Comparison of ENCODE assay signal across 17 mouse cellular contexts in the genomic region with DNA sequence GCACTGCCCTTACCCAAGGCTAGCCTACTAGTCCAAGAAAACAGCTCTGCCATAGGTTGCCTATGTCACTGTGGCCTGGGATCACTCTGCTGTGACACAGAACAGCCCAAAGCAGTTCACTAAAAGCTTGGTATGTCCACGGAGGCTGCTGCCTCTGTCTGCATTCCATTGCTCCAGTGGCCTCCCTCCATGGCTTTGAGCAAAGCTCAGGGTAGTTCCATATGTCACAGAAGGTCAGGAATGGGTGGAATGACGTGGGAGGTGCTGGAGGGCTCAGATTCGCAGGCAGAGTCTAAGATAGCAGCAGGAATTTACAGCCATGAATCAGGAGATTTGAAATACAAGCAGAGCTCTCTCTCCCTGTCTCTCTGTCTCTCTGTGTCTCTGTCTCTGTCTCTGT.
DNase-seq lines count a peak whose midpoint lies in the region; ATAC-seq and TF ChIP-seq lines count a peak whose summit lies in the region.
"Had no signal": no experiment of that assay in that cellular context is flagged by ENCODE, and none has a peak within 500 bp of the region (broad histone marks: within the 10 kb centered on the region; RNA-seq: fewer than 3 reads in every experiment).

No protein-coding gene starts in this region.

- no peak for TF ChIP-seq CTCF in hindbrain, postnatal 0 days (IDR thresholded peaks at IDR 0.05; ENCODE audit: low read depth)

- peaks cover 4% of the 10 kb centered on the region; the same call in 1 of the 2 replicates for H3K9me3 ChIP-seq in heart, embryonic 14.5 days (ENCODE audit: control insufficient read depth, low read length)
- no peaks in the 10 kb centered on the region for H3K9me3 ChIP-seq in neural tube, embryonic 15.5 days (replicated peaks)
- peaks cover 10% of the 10 kb centered on the region for H3K9me3 ChIP-seq in heart, embryonic 16.5 days (replicated peaks; ENCODE audit: control insufficient read depth, low read length)
- H3K9me3 ChIP-seq in hindbrain, postnatal 0 days (ENCODE audit: low read length): peaks cover 3% of the 10 kb centered on the region; the same call in 1 of the 2 replicates
- H3K9me3 ChIP-seq: embryonic facial prominence, embryonic 13.5 days; forebrain, embryonic 15.5 days; G1E; liver, embryonic 13.5 days had no signal

- no peaks in the 10 kb centered on the region for H3K36me3 ChIP-seq in heart, embryonic 14.5 days (ENCODE audit: control insufficient read depth, insufficient read depth, low read length)
- no peaks in the 10 kb centered on the region for H3K36me3 ChIP-seq in neural tube, embryonic 15.5 days
- peaks cover 3% of the 10 kb centered on the region; the same call in 1 of the 2 replicates for H3K36me3 ChIP-seq in heart, embryonic 16.5 days (ENCODE audit: control insufficient read depth, insufficient read depth)
- no peaks in the 10 kb centered on the region for H3K36me3 ChIP-seq in hindbrain, postnatal 0 days (ENCODE audit: insufficient read depth, low read length)
- H3K36me3 ChIP-seq: embryonic facial prominence, embryonic 13.5 days; forebrain, embryonic 15.5 days; G1E; hindbrain, embryonic 10.5 days; liver, embryonic 13.5 days had no signal

- DNase-seq in heart, adult 11 months: no peak
- DNase-seq in neural tube, embryonic 10.5 days (ENCODE audit: extremely low spot score, low spot score): peak; percentile 19
- DNase-seq in right cerebral cortex, postnatal 10 days (ENCODE audit: low spot score in 2 of 2): no peak
- no peak for DNase-seq in hindbrain, postnatal 0 days (ENCODE audit: low spot score)
- no peak for DNase-seq in thymus, postnatal 36 days
- DNase-seq: cerebellum, adult 2 months; gastrocnemius, postnatal 10 days; liver, embryonic 13.5 days had no signal

- WGBS in heart, embryonic 14.5 days: 4% methylated on average over 3 of the region's 3 CpGs
- WGBS in neural tube, embryonic 15.5 days: 24% methylated on average over 3 of the region's 3 CpGs
- WGBS in heart, embryonic 16.5 days: 11% methylated on average over 3 of the region's 3 CpGs
- WGBS in hindbrain, postnatal 0 days: 45% methylated on average over 3 of the region's 3 CpGs

- H3K27ac ChIP-seq in heart, embryonic 14.5 days (replicated peaks in 1 of 2; ENCODE audit: control insufficient read depth in 1 of 2, insufficient read depth in 1 of 2, low read depth in 2 of 2, low read length in 2 of 2): peak overlapping the region; percentile 56 to 75
- no peak overlapping the region for H3K27ac ChIP-seq in neural tube, embryonic 15.5 days (replicated peaks)
- peak overlapping the region; percentile 52 for H3K27ac ChIP-seq in heart, embryonic 16.5 days (ENCODE audit: low read length)
- no peak overlapping the region for H3K27ac ChIP-seq in hindbrain, postnatal 0 days
- H3K27ac ChIP-seq: embryonic facial prominence, embryonic 13.5 days; forebrain, embryonic 15.5 days; hindbrain, embryonic 10.5 days; liver, embryonic 13.5 days had no signal

- no peak overlapping the region for H3K4me3 ChIP-seq in heart, embryonic 14.5 days (ENCODE audit: control insufficient read depth in 1 of 2, insufficient read depth in 1 of 2, low read depth in 1 of 2, low read length in 2 of 2)
- H3K4me3 ChIP-seq in neural tube, embryonic 15.5 days (replicated peaks): no peak overlapping the region
- H3K4me3 ChIP-seq in heart, embryonic 16.5 days (ENCODE audit: low read length): no peak overlapping the region
- no peak overlapping the region for H3K4me3 ChIP-seq in hindbrain, postnatal 0 days (ENCODE audit: low read length)
- H3K4me3 ChIP-seq: embryonic facial prominence, embryonic 13.5 days; forebrain, embryonic 15.5 days; hindbrain, embryonic 10.5 days; liver, embryonic 13.5 days had no signal

- H3K4me2 ChIP-seq in heart, embryonic 14.5 days (ENCODE audit: low read length): no peak overlapping the region
- no peak overlapping the region for H3K4me2 ChIP-seq in neural tube, embryonic 15.5 days
- H3K4me2 ChIP-seq in heart, embryonic 16.5 days (ENCODE audit: low read depth, low read length): no peak overlapping the region
- H3K4me2 ChIP-seq in hindbrain, postnatal 0 days (ENCODE audit: low read depth, low read length): no peak overlapping the region
- H3K4me2 ChIP-seq: embryonic facial prominence, embryonic 13.5 days; forebrain, embryonic 15.5 days; liver, embryonic 13.5 days had no signal

- H3K4me1 ChIP-seq in heart, embryonic 14.5 days (ENCODE audit: control insufficient read depth in 2 of 2, insufficient read depth in 2 of 2, low read length in 2 of 2): peaks cover 22 to 47% of the 10 kb centered on the region in 2 experiments
- H3K4me1 ChIP-seq in neural tube, embryonic 15.5 days: peaks cover 9% of the 10 kb centered on the region; the same call in 1 of the 2 replicates
- peaks cover 28% of the 10 kb centered on the region for H3K4me1 ChIP-seq in heart, embryonic 16.5 days (ENCODE audit: control insufficient read depth, insufficient read depth, low read length)
- H3K4me1 ChIP-seq in hindbrain, postnatal 0 days (ENCODE audit: insufficient read depth, low read length): peaks cover 2% of the 10 kb centered on the region; the same call in 1 of the 2 replicates
- H3K4me1 ChIP-seq: liver, embryonic 13.5 days had no signal

- ATAC-seq in heart, embryonic 14.5 days (ENCODE audit: insufficient number of reproducible peaks, insufficient read depth, low FRiP score, low read depth): peak; percentile 71; the same call in 1 of the 2 replicates
- no peak for ATAC-seq in neural tube, embryonic 15.5 days (ENCODE audit: low FRiP score)
- peak; percentile 68; the same call in 1 of the 2 replicates for ATAC-seq in heart, embryonic 16.5 days (replicated peaks; ENCODE audit: extremely low read depth, insufficient read depth, low FRiP score)
- no peak for ATAC-seq in hindbrain, postnatal 0 days
- ATAC-seq: activated CD4-positive, CD25-positive, alpha-beta regulatory T cell, adult 4 months; forebrain, embryonic 15.5 days; intestine, embryonic 16.5 days had no signal

- H3K9ac ChIP-seq in heart, embryonic 14.5 days (ENCODE audit: low read length): no peak overlapping the region
- no peak overlapping the region for H3K9ac ChIP-seq in neural tube, embryonic 15.5 days (replicated peaks)
- H3K9ac ChIP-seq in heart, embryonic 16.5 days (ENCODE audit: low read length): no peak overlapping the region
- no peak overlapping the region for H3K9ac ChIP-seq in hindbrain, postnatal 0 days (replicated peaks; ENCODE audit: low read length)
- H3K9ac ChIP-seq: embryonic facial prominence, embryonic 13.5 days; forebrain, embryonic 15.5 days; liver, embryonic 13.5 days had no signal

- H3K27me3 ChIP-seq in heart, embryonic 14.5 days (ENCODE audit: control insufficient read depth, insufficient read depth, low read length): no peaks in the 10 kb centered on the region
- H3K27me3 ChIP-seq in neural tube, embryonic 15.5 days (replicated peaks): no peaks in the 10 kb centered on the region
- H3K27me3 ChIP-seq in heart, embryonic 16.5 days (ENCODE audit: control insufficient read depth, insufficient read depth, low read length): no peaks in the 10 kb centered on the region
- no peaks in the 10 kb centered on the region for H3K27me3 ChIP-seq in hindbrain, postnatal 0 days (ENCODE audit: insufficient read depth, low read length)
- H3K27me3 ChIP-seq: embryonic facial prominence, embryonic 13.5 days; forebrain, embryonic 15.5 days; liver, embryonic 13.5 days had no signal

Comparison
In these comparisons a context has a peak if more than half of its experiments do, and no peak if none do; other contexts are left out.
1. ATAC-seq: peak in heart, embryonic 14.5 days (single experiment) and heart, embryonic 16.5 days (single experiment); none in neural tube, embryonic 15.5 days (single experiment) and hindbrain, postnatal 0 days (single experiment).
2. H3K27ac ChIP-seq: peak in heart, embryonic 14.5 days (2 of 2) and heart, embryonic 16.5 days (single experiment); none in neural tube, embryonic 15.5 days (single experiment) and hindbrain, postnatal 0 days (single experiment).